9 mouse cellular contexts compared by ENCODE assay signal in the genomic region with DNA sequence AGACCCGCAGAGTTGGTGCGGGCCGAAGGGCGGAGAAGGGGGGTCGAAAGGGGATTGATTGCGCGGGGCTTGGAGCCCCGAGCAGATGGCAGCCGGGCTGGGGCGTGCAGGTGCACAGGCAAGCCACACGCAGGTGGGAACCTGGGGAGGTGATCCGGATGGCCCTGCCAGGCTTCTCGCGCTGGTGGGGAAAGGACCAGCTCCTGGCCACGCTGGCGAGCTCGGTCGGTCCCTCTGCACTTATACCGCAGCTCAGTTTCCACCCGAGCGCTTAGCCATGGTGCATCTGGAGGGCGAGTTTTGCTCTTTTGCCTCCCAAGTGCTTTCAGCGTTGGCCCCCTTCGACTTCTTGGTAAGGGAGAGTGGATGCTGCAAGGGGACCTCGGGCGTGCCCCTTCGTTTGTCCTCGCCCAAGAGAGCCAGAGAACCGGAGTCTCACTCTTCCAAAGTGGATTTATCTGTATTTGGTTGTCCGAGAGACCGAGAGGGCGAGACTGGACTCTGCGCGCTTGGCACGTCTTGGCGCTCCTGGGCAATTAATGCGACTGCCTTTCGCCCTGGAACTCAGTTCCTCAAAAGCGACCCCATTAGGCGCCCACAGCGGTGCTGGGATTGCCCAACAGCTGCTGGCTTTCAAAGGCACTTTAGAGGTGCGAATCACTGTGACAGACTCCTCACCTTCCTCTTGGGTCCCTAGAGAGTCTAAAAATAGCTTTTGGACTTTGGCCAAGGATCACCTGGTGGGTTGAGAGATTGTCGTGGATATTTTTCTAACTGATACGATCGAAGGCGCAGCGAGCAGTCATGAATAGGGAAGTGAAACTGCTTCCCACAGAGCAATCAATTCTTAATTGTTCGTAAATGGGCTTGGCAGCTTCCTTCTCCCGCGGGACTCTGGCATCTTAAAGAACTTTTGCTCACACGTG. TPM values are rescaled to one million over a fixed set of nuclear protein-coding genes. Genes with fewer than 3 reads are reported as not detected.
A peak's percentile ranks its signal among the peaks of the same experiment; 100 is the strongest.
DNase-seq lines count a peak whose midpoint lies in the region; ATAC-seq lines count a peak whose summit lies in the region.
"Had no signal": no experiment of that assay in that cellular context is flagged by ENCODE, and none has a peak within 500 bp of the region (broad histone marks: within the 10 kb centered on the region; RNA-seq: fewer than 3 reads in every experiment).

No protein-coding gene starts in this region.

- peak overlapping the region; percentile 98 for H3K4me2 ChIP-seq in embryonic facial prominence, embryonic 15.5 days (replicated peaks)

- peaks cover 22% of the 10 kb centered on the region for H3K27me3 ChIP-seq in embryonic facial prominence, embryonic 15.5 days
- H3K27me3 ChIP-seq: Patski had no signal

- H3K4me3 ChIP-seq in embryonic facial prominence, embryonic 15.5 days (replicated peaks) = peak overlapping the region; percentile 67

- WGBS in embryonic facial prominence, embryonic 15.5 days = under 1% methylated on average over 51 of the region's 51 CpGs

- H3K36me3 ChIP-seq in embryonic facial prominence, embryonic 15.5 days = no peaks in the 10 kb centered on the region

- no peaks in the 10 kb centered on the region for H3K9me3 ChIP-seq in embryonic facial prominence, embryonic 15.5 days (replicated peaks)

- intact Hi-C loops in heart, postnatal 14 days (cut with DNase I) = loop anchor here (5.0 to 10.0 kb wide), 2 partner anchors 58 to 250 kb away; a partner anchor contains a TSS

- H3K27ac ChIP-seq in embryonic facial prominence, embryonic 15.5 days (replicated peaks) = no peak overlapping the region; the same call in 1 of the 2 replicates

- H3K9ac ChIP-seq in embryonic facial prominence, embryonic 15.5 days = peak overlapping the region; percentile 47

- H3K4me1 ChIP-seq in embryonic facial prominence, embryonic 15.5 days = peaks cover 23% of the 10 kb centered on the region

- no peak; the same call in none of the 2 replicates for ATAC-seq in embryonic facial prominence, embryonic 15.5 days (ENCODE audit: insufficient number of reproducible peaks, low FRiP score, low TSS enrichment, low read depth)

- peak; percentile 11 to 16 for DNase-seq in frontal cortex, postnatal 36 days (ENCODE audit: low spot score in 2 of 2)
- DNase-seq in frontal cortex, postnatal 25 days (ENCODE audit: low spot score in 2 of 2) = no peak
- DNase-seq in adrenal gland, postnatal 14 days = peak; percentile 44
- DNase-seq in heart, postnatal 14 days = peak; percentile 22 to 35
- peak; percentile 49 to 66 for DNase-seq in kidney, postnatal 4 days
- peak; percentile 21 for DNase-seq in mesoderm, embryonic 11.5 days (ENCODE audit: low read depth, low spot score)
- peak; percentile 17 to 70 for DNase-seq in spleen, postnatal 4 days (ENCODE audit: low spot score in 2 of 2)

RNA-seq across cellular contexts. Expression of a gene that starts 0.8 kb away (rescaled TPM):
- 2.8 and 4.7 TPM in 2 replicates for total RNA-seq in adrenal gland, postnatal 14 days (2021)
- 4.6 and 5.2 TPM in 2 replicates for polyA plus RNA-seq in embryonic facial prominence, embryonic 15.5 days (2015; fragmentation: Nextera tagmentation; extraction: Ambion mirVana)
- total RNA-seq in heart, postnatal 14 days (2021) = 1 to 10 TPM; 5.0 to 6.0 TPM

RNA-seq across cellular contexts. Expression of a gene that starts 16.6 kb away (rescaled TPM):
- 14.0 and 17.1 TPM in 2 replicates for total RNA-seq in adrenal gland, postnatal 14 days (2021)
- polyA plus RNA-seq in embryonic facial prominence, embryonic 15.5 days (2015; fragmentation: Nextera tagmentation; extraction: Ambion mirVana) = 15.0 and 17.2 TPM in 2 replicates
- 10 to 100 TPM in 1 of 2 experiments, 1 to 10 TPM in 1; 9.6 to 10.4 TPM for total RNA-seq in heart, postnatal 14 days (2021)

Comparison
In these comparisons a context has a peak if more than half of its experiments do, and no peak if none do; other contexts are left out.
1. DNase-seq: peak in frontal cortex, postnatal 36 days (2 of 2), adrenal gland, postnatal 14 days (single experiment), heart, postnatal 14 days (2 of 2), kidney, postnatal 4 days (2 of 2), mesoderm, embryonic 11.5 days (single experiment) and spleen, postnatal 4 days (2 of 2); none in frontal cortex, postnatal 25 days (0 of 2).